Mouse (Mus musculus) limb, embryonic 13.5 days (tissue): Measurements from ENCODE around the gene Kif17. TPM values are rescaled to one million over a fixed set of nuclear protein-coding genes. Genes with fewer than 3 reads are reported as not detected.
A peak's percentile ranks its signal among the peaks of the same experiment; 100 is the strongest.

ENCODE experiments used
- ATAC-seq: fragments of 200-750 bp; cut with Nextera tagmentation; 2 replicates; pipeline ENCODE4 v1.8.0; 2017; ENCODE audit warnings: low read depth, moderate number of reproducible peaks, moderate TSS enrichment; ENCODE audit not compliant: low FRiP score
- H3K27ac ChIP-seq: fragments of 300-500 bp; sonication (generic); 2 replicates; pipeline ENCODE4 v1.5.1; 2015; ENCODE audit warnings: inconsistent platforms, mild to moderate bottlenecking, moderate library complexity
- H3K27me3 ChIP-seq: fragments of 300-500 bp; sonication (generic); 2 replicates; pipeline ENCODE4 v1.6.1; 2015; ENCODE audit warnings: mild to moderate bottlenecking, inconsistent platforms
- H3K36me3 ChIP-seq: fragments of 300-500 bp; sonication (generic); 2 replicates; pipeline ENCODE4 v1.6.1; 2015; ENCODE audit warnings: inconsistent platforms, mild to moderate bottlenecking, moderate library complexity
- H3K4me1 ChIP-seq: fragments of 300-500 bp; sonication (generic); 2 replicates; pipeline ENCODE4 v1.6.1; 2015; ENCODE audit warnings: inconsistent platforms
- H3K4me2 ChIP-seq: fragments of 300-500 bp; sonication (generic); replicated peaks from 2 replicates; pipeline ENCODE4 v1.6.1; 2015; ENCODE audit warnings: inconsistent platforms, mild to moderate bottlenecking, moderate library complexity
- H3K4me3 ChIP-seq: fragments of 300-500 bp; sonication (generic); 2 replicates; pipeline ENCODE4 v1.5.1; 2015; ENCODE audit warnings: moderate library complexity, mild to moderate bottlenecking, inconsistent platforms
- H3K9ac ChIP-seq: fragments of 300-500 bp; sonication (generic); 2 replicates; pipeline ENCODE4 v1.6.1; 2015; ENCODE audit warnings: mild to moderate bottlenecking, inconsistent platforms
- H3K9me3 ChIP-seq: fragments of 300-500 bp; sonication (generic); 2 replicates; pipeline ENCODE4 v1.6.1; 2016; ENCODE audit warnings: inconsistent platforms
- WGBS: fragments of 180-500 bp; shearing (Covaris S2); methylation state at CpG from one replicate; pipeline ENCODE4 v1.1.7; 2015; 5-methylcytosine and 5-hydroxymethylcytosine counted together
- polyA plus RNA-seq: library from polyadenylated mRNA; unstranded; fragments of >200 nt; fragmentation: Nextera tagmentation; extraction: Ambion mirVana; gene quantifications from 2 replicates; pipeline ENCODE4 v1.2.1, GENCODE M21; 2015

The Kif17 gene
- polyA plus RNA-seq, 1 experiment from 2014 or later = 1.2 TPM

DNA sequence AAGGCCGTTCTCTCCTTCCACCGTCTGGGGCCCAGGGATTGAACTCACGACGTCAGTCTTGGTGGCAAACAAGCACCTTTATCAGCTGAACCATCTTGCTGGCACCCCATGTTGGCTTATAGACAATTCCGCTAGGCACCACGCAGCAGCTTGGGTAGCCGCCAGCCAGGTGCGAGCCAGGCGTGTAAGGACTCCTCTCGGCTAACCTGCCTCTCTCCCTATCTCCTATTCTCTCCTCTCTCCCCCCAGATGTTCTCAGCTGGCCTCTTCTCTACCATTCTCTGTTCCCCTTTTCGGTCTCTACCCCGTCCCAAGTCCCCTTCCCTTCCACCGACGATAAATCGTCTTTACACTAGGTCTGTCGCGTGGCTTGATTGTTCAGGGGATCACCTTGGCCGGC lies 53.5 kb downstream of the Kif17 start:
- Histone ChIP-seq H3K36me3 (peaks cover 20% of the 10 kb centered on the region), H3K4me1 (peaks cover 22% of the 10 kb centered on the region), H3K9ac (peak overlapping the region; percentile 80), H3K9me3 (no peaks in the 10 kb centered on the region; the same call in 1 of the 2 replicates), H3K27ac (peak overlapping the region; percentile 52; the same call in 1 of the 2 replicates), H3K4me3 (peak overlapping the region; percentile 97), H3K27me3 (no peaks in the 10 kb centered on the region), H3K4me2 (peak overlapping the region; percentile 90)
- 13% methylated on average over 18 of the region's 18 CpGs for WGBS
- ATAC-seq = no peak

DNA sequence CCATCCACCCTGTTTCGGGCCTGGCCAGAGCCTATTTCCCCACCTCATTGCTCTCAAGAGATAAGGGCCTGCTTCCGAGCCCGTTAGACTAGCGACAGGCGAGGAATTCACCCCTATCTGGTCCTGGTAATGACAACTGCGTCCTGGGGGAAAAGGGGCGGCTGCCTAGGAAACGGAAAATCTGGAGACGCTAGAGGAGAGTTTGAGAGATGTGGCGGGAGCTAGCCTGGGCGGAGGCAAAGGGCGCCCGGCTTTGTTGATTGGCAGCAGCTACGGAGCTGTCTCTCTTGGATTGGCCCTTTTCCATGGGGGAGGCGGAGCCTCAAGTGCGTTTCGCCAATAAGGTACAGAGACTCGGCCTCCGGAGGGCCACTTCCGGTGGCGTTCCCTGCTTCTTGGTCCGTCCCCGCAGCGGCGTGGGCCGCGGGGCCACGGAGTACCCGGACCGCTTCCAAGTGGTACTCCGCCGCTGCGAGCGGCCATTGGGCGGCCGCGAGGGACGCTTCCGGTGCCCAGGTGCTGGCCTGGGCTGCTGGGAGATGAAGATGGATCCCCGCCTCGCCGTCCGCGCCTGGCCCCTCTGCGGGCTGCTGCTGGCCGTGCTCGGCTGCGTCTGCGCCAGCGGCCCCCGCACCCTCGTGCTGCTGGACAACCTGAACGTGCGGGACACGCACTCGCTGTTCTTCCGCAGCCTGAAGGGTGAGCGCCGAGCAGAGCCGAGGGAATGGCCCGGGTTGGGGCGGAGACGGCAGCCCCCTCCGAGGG lies 54.3 kb downstream of the Kif17 start, which contains the start of gene Ddost:
Gene Ddost, plus strand, starts transcription at position 391 of the 765 bp plus-strand sequence.
- Histone ChIP-seq H3K4me1 (peaks cover 22% of the 10 kb centered on the region), H3K27ac (peak within 1 kb of the TSS; percentile 73), H3K9me3 (no peaks in the 10 kb centered on the region; the same call in 1 of the 2 replicates), H3K27me3 (no peaks in the 10 kb centered on the region), H3K4me2 (peak within 1 kb of the TSS; percentile 90), H3K4me3 (peak within 1 kb of the TSS; percentile 97), H3K9ac (peak within 1 kb of the TSS; percentile 96), H3K36me3 (peaks cover 28% of the 10 kb centered on the region)
- peak; percentile 97 for ATAC-seq
- under 1% methylated on average over 62 of the region's 64 CpGs for WGBS

DNA sequence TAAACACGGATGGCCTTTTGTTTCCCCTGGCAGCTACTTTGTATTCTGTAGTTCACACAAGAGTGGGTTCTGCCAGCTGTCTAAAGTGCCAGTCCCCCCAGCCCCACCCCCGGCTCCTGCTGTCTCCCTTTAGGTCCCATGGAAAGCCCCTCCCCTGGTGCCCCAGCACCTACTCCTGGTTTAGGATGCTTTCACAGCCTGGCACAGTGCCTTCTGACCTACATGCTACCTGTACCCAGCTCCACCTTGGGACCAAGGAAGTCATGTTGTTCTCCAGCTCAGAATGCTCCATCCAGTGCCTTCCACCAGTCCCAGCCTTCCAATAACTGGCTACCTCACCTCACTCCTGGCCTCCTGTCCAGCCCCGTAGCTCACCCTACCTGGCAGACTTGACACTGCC lies 56.8 kb downstream of the Kif17 start:
- H3K27ac ChIP-seq = no peak overlapping the region
- no peaks in the 10 kb centered on the region for H3K9me3 ChIP-seq
- no peak for ATAC-seq
- H3K9ac ChIP-seq = no peak overlapping the region
- peaks cover 51% of the 10 kb centered on the region for H3K36me3 ChIP-seq
- H3K4me3 ChIP-seq = no peak overlapping the region
- H3K4me2 ChIP-seq = no peak overlapping the region
- 88% methylated on average over 3 of the region's 3 CpGs for WGBS
- H3K27me3 ChIP-seq = no peaks in the 10 kb centered on the region
- H3K4me1 ChIP-seq = peaks cover 22% of the 10 kb centered on the region

DNA sequence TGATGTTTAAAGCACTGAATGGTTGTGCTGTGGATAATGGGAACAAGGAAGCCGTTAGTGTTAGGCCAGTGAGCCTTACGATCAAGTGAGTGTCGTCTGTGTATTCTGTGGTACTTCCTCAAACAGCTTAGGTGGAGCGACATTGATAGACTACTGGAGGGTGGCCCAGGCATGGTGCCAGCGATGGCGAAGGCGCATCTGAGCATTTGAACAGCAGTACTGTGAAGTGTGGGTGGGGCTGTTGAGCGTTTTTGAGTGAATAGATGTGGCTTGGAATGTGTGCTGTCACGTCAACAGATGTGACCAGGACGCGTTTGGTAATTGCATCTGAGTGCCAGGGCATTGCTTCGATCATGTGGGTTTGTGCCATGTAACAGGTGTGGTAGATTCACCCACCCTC lies 57.5 kb downstream of the Kif17 start:
- WGBS = 90% methylated on average over 12 of the region's 12 CpGs
- Histone ChIP-seq H3K27ac (no peak overlapping the region), H3K36me3 (peaks cover 58% of the 10 kb centered on the region), H3K4me2 (no peak overlapping the region), H3K9me3 (no peaks in the 10 kb centered on the region), H3K4me3 (no peak overlapping the region), H3K9ac (peak overlapping the region; percentile 39; the same call in 1 of the 2 replicates), H3K27me3 (no peaks in the 10 kb centered on the region), H3K4me1 (peaks cover 22% of the 10 kb centered on the region)
- no peak for ATAC-seq

DNA sequence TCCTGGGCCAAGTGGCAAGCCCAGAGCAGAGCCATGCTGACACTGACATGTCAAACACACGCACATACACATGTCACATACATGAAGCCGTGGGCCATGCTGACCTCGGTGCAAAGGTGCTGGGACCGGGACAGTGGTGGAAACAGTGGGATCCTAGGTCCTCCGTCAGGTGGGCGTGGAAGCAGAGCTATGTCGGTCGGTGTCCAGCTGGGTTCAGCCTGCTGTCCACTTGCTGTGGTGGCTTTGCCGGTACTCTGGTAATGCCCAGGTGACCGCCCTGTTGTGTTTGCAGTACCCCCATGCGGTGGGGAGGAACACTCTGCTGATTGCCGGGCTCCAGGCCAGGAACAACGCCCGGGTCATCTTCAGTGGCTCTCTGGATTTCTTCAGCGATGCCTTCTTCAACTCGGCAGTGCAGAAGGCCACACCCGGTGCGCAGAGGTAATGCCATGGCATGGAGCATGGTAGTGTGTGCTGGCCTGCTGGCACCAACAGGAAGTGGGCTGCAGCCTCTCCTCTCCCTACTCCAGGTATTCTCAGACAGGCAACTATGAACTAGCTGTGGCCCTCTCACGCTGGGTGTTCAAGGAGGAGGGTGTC lies 60.2 kb downstream of the Kif17 start:
- 94% methylated on average over 19 of the region's 19 CpGs for WGBS
- no peak overlapping the region for H3K27ac ChIP-seq
- ATAC-seq = no peak
- no peak overlapping the region for H3K4me2 ChIP-seq
- no peaks in the 10 kb centered on the region for H3K27me3 ChIP-seq
- no peaks in the 10 kb centered on the region for H3K9me3 ChIP-seq
- no peak overlapping the region for H3K4me3 ChIP-seq
- H3K9ac ChIP-seq = no peak overlapping the region
- H3K4me1 ChIP-seq = peaks cover 9% of the 10 kb centered on the region
- H3K36me3 ChIP-seq = peaks cover 85% of the 10 kb centered on the region

DNA sequence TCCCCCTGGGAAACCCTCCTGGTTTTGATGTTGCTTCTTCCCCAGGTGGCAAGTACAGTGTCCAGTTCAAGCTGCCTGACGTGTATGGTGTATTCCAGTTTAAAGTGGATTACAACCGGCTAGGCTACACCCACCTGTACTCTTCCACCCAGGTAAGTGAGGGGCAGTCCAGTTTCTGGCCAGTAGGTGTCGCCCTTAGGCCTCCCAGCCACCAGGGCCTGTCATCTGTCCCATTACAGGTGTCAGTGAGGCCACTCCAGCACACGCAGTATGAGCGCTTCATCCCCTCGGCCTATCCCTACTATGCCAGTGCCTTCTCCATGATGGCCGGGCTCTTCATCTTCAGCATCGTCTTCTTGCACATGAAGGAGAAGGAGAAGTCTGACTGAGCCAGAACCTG lies 61.4 kb downstream of the Kif17 start:
- Histone ChIP-seq H3K36me3 (peaks cover 95% of the 10 kb centered on the region), H3K27me3 (no peaks in the 10 kb centered on the region), H3K9me3 (no peaks in the 10 kb centered on the region; the same call in 1 of the 2 replicates), H3K27ac (no peak overlapping the region), H3K4me1 (no peaks in the 10 kb centered on the region), H3K9ac (no peak overlapping the region), H3K4me3 (no peak overlapping the region), H3K4me2 (no peak overlapping the region)
- 61% methylated on average over 8 of the region's 8 CpGs for WGBS
- no peak for ATAC-seq

DNA sequence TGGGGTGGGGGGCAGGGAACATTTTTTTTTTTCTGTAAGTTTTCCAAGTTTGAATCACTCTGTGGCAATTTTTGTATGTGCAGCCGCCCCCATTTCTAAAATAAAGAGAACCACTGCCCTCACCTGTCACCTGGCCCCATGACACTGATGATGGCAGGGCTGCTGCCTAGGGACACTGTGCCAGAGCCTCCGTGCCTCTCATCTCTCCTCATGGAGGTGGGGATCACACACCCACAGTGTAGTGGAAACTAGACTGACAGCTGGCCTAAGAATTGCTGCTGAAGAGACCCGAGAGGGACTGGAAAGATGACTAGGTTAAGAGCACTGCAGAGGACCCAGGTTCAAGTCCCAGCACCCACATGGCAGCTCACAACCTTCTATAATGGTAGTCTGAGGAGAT lies 61.9 kb downstream of the Kif17 start:
- no peak overlapping the region for H3K9ac ChIP-seq
- H3K4me1 ChIP-seq = no peaks in the 10 kb centered on the region
- WGBS = 90% methylated on average over 3 of the region's 3 CpGs
- no peak overlapping the region for H3K27ac ChIP-seq
- peaks cover 97% of the 10 kb centered on the region for H3K36me3 ChIP-seq
- ATAC-seq = no peak
- H3K4me2 ChIP-seq = no peak overlapping the region
- H3K4me3 ChIP-seq = no peak overlapping the region
- H3K27me3 ChIP-seq = no peaks in the 10 kb centered on the region
- no peaks in the 10 kb centered on the region; the same call in 1 of the 2 replicates for H3K9me3 ChIP-seq

DNA sequence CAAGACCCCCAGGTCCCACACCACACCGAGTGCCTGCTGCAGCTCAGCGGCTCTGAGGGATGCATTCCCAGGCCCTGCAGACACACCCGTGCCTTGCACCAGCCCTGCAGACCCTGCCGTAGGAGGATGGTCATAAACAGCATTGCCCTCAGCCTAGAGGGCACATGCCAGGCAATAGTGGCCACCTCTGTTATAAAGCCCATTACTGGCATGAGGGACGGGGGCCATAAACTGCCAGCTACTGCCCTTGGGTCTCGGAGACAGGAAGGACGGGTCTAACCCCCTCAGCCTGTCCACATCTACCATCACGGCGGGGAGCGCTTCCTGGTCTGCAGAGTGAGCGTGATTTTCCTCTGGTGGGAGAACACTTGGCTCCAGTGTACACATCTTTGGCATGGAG lies 62.8 kb downstream of the Kif17 start:
- Histone ChIP-seq H3K4me2 (no peak overlapping the region), H3K4me1 (no peaks in the 10 kb centered on the region), H3K4me3 (no peak overlapping the region), H3K36me3 (peaks cover 96% of the 10 kb centered on the region), H3K27ac (no peak overlapping the region), H3K27me3 (no peaks in the 10 kb centered on the region), H3K9me3 (no peaks in the 10 kb centered on the region; the same call in 1 of the 2 replicates), H3K9ac (no peak overlapping the region)
- ATAC-seq = no peak
- WGBS = 89% methylated on average over 11 of the region's 11 CpGs

DNA sequence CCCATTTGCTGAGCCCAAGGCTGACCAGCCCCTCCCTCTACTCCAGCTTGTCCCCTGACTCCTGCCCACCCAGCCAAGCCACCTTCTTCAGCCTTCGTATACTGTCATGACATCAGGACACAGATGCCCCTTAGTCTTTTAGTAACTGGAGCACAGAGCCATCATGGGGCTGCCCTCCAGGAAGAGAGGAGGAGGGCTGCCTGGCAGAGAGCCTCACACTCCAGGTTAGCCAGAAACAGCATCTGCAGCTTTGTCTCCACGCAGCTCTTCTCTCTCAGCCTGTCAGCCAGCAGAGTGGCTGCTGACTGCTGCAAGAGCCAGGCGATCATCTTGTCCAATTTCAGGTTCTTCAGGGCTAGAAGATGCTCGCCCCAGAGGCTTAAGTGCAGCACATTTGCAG lies 63.6 kb downstream of the Kif17 start:
- no peaks in the 10 kb centered on the region for H3K4me1 ChIP-seq
- H3K27ac ChIP-seq = no peak overlapping the region
- H3K36me3 ChIP-seq = peaks cover 89% of the 10 kb centered on the region
- no peak overlapping the region for H3K4me3 ChIP-seq
- H3K9ac ChIP-seq = no peak overlapping the region
- H3K27me3 ChIP-seq = no peaks in the 10 kb centered on the region
- ATAC-seq = no peak
- H3K4me2 ChIP-seq = no peak overlapping the region
- H3K9me3 ChIP-seq = no peaks in the 10 kb centered on the region; the same call in 1 of the 2 replicates
- 96% methylated on average over 4 of the region's 4 CpGs for WGBS

DNA sequence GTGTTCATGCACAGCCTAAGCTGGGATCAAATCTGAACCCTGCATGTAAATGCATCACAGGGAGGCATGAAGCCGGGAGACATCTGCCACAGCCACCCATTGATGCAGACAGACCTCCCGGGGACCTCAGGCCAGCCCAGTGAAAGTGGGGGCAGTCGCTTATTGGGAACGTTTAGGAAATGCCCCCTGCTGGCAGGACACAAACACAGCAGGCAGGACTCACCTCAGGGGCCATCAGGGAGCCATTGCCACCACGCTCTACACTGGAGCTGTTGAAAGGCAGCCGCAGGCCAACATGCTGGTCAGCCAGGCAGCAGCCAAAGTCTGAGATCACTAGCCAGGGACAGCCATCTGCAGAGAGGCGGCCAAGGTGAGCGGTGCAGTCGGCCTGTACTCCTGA lies 65.5 kb downstream of the Kif17 start:
- Histone ChIP-seq H3K4me1 (no peaks in the 10 kb centered on the region), H3K9me3 (no peaks in the 10 kb centered on the region; the same call in 1 of the 2 replicates), H3K36me3 (peaks cover 79% of the 10 kb centered on the region), H3K4me3 (no peak overlapping the region), H3K4me2 (no peak overlapping the region), H3K9ac (no peak overlapping the region), H3K27me3 (no peaks in the 10 kb centered on the region), H3K27ac (no peak overlapping the region)
- WGBS = 72% methylated on average over 9 of the region's 9 CpGs
- ATAC-seq = no peak

DNA sequence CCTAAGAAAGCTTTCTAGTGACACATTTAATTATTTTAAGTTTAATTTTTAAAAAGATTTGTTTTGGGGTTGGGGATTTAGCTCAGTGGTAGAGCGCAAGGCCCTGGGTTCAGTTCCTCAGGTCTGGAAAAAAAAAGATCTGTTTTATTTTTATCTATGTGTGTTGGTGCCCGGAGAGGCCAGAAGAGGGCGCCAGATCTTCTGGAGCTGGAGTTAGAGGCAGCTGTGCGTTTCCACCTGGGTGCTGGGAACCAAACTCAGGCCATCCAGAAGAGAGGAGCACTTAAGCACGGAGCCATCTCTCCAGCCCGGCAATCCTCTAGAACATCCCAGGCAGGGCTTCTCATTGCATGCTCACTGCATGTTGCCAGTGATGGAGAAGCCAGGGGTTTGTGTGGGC lies 66.1 kb downstream of the Kif17 start:
- no peak for ATAC-seq
- WGBS = 92% methylated on average over 6 of the region's 6 CpGs
- Histone ChIP-seq H3K27me3 (no peaks in the 10 kb centered on the region), H3K4me1 (no peaks in the 10 kb centered on the region), H3K9me3 (no peaks in the 10 kb centered on the region; the same call in 1 of the 2 replicates), H3K9ac (no peak overlapping the region), H3K27ac (no peak overlapping the region), H3K36me3 (peaks cover 74% of the 10 kb centered on the region), H3K4me2 (no peak overlapping the region), H3K4me3 (no peak overlapping the region)

DNA sequence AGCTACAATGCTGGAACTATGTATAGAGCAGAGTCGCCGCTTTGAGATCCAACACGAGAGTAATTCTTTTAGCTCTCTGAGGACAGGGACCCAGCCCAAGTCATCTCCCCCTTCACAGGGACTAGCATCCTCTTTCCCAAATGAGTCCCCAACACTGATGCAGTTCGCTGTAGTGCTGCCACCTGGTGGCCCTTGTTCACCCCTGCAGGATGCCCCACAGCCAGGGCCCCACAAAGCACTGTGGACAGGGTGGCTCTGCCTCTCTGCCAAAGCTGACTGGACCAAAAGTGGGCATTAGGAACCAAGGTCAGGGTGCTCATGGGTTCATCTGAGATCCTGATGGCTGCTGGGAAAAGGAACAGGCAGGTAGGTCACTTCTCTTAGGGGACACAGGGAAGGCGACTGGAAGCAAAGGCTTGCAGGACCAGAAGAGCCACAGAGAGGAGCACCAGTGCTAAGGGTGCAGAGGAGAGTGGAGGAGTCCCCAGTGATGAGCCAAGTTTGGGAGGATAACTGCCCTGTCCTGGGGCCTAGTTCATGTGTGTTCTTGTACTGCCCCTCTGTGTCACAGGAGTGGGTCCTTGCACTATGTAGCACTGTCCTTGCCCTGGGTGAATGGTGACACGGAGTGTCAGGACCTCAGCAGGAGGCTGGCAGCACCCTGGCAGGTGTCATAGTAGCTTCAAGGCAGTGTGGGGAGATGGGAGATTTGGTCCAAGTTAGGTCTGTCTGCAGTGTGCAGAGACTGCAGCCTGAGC lies 68.5 kb downstream of the Kif17 start:
- Histone ChIP-seq H3K4me1 (no peaks in the 10 kb centered on the region), H3K4me2 (no peak overlapping the region), H3K27me3 (no peaks in the 10 kb centered on the region), H3K9ac (no peak overlapping the region), H3K27ac (no peak overlapping the region), H3K9me3 (no peaks in the 10 kb centered on the region; the same call in 1 of the 2 replicates), H3K4me3 (no peak overlapping the region), H3K36me3 (peaks cover 51% of the 10 kb centered on the region)
- ATAC-seq = no peak; the same call in 1 of the 2 replicates
- WGBS = 59% methylated on average over 6 of the region's 6 CpGs
